8 mouse cellular contexts compared by ENCODE assay signal in genomic region chr17:87459750-87460668, GRCm38 (mm10). TPM values are rescaled to one million over a fixed set of nuclear protein-coding genes. Genes with fewer than 3 reads are reported as not detected.
DNase-seq lines count a peak whose midpoint lies in the region; ATAC-seq lines count a peak whose summit lies in the region.

No protein-coding gene starts in this region.

- 22% methylated on average over 14 of the region's 14 CpGs for WGBS in forebrain, embryonic 14.5 days
- 15% methylated on average over 14 of the region's 14 CpGs for WGBS in hindbrain, embryonic 16.5 days
- 15% methylated on average over 14 of the region's 14 CpGs for WGBS in liver, embryonic 15.5 days (ENCODE audit: insufficient replicate concordance)

- no peak overlapping the region for H3K4me3 ChIP-seq in forebrain, embryonic 14.5 days (ENCODE audit: low read depth, low read length)
- H3K4me3 ChIP-seq in hindbrain, embryonic 16.5 days (ENCODE audit: low read length) = no peak overlapping the region
- H3K4me3 ChIP-seq in liver, embryonic 15.5 days (replicated peaks) = 0 out of 2 replicates have a peak overlapping the region, but pooled peaks have one; percentile 0

- peaks cover 28% of the 10 kb centered on the region for H3K4me1 ChIP-seq in forebrain, embryonic 14.5 days (ENCODE audit: control insufficient read depth, insufficient read depth, low read length)
- H3K4me1 ChIP-seq in hindbrain, embryonic 16.5 days (ENCODE audit: control insufficient read depth, insufficient read depth, low read depth, low read length) = peaks cover 34% of the 10 kb centered on the region
- H3K4me1 ChIP-seq in liver, embryonic 15.5 days (replicated peaks) = peaks cover 21% of the 10 kb centered on the region

- H3K27me3 ChIP-seq in forebrain, embryonic 14.5 days (replicated peaks; ENCODE audit: control insufficient read depth, insufficient read depth, low read length) = no peaks in the 10 kb centered on the region
- no peaks in the 10 kb centered on the region for H3K27me3 ChIP-seq in hindbrain, embryonic 16.5 days (replicated peaks; ENCODE audit: control insufficient read depth, insufficient read depth, low read length)
- H3K27me3 ChIP-seq in liver, embryonic 15.5 days = peaks cover 22% of the 10 kb centered on the region; the same call in 1 of the 2 replicates

- H3K36me3 ChIP-seq in forebrain, embryonic 14.5 days (ENCODE audit: control insufficient read depth, insufficient read depth, low read length) = no peaks in the 10 kb centered on the region
- H3K36me3 ChIP-seq in hindbrain, embryonic 16.5 days (ENCODE audit: control insufficient read depth, insufficient read depth, low read length) = no peaks in the 10 kb centered on the region
- no peaks in the 10 kb centered on the region for H3K36me3 ChIP-seq in liver, embryonic 15.5 days (replicated peaks)

- no peaks in the 10 kb centered on the region for H3K9me3 ChIP-seq in forebrain, embryonic 14.5 days (replicated peaks; ENCODE audit: control insufficient read depth, low read length)
- H3K9me3 ChIP-seq in hindbrain, embryonic 16.5 days (ENCODE audit: control insufficient read depth, low read length) = no peaks in the 10 kb centered on the region
- H3K9me3 ChIP-seq in liver, embryonic 15.5 days (replicated peaks) = no peaks in the 10 kb centered on the region

- peak overlapping the region; percentile 31 for H3K4me2 ChIP-seq in forebrain, embryonic 14.5 days (ENCODE audit: low read length)
- H3K4me2 ChIP-seq in hindbrain, embryonic 16.5 days (ENCODE audit: low read length) = peak overlapping the region; percentile 39
- peak overlapping the region; percentile 49 for H3K4me2 ChIP-seq in liver, embryonic 15.5 days

- H3K9ac ChIP-seq in forebrain, embryonic 14.5 days (ENCODE audit: low read length) = peak overlapping the region; percentile 29; the same call in 1 of the 2 replicates
- peak overlapping the region; percentile 39; the same call in 1 of the 2 replicates for H3K9ac ChIP-seq in hindbrain, embryonic 16.5 days (ENCODE audit: low read depth, low read length)
- H3K9ac ChIP-seq in liver, embryonic 15.5 days = no peak overlapping the region

- H3K27ac ChIP-seq in forebrain, embryonic 14.5 days (ENCODE audit: low read depth, low read length) = peak overlapping the region; percentile 15; the same call in 1 of the 2 replicates
- H3K27ac ChIP-seq in hindbrain, embryonic 16.5 days (ENCODE audit: low read depth, low read length) = peak overlapping the region; percentile 42; the same call in 1 of the 2 replicates
- H3K27ac ChIP-seq in liver, embryonic 15.5 days (replicated peaks) = peak overlapping the region; percentile 38; the same call in 1 of the 2 replicates

- DNase-seq in cerebellum, postnatal 36 days = no peak
- peak; percentile 63 for DNase-seq in NIH3T3 (ENCODE audit: low read depth)
- DNase-seq in forebrain, embryonic 14.5 days (ENCODE audit: low spot score) = peak; percentile 50
- peak; percentile 79 for DNase-seq in right cerebral cortex, adult 18-20 months
- no peak for DNase-seq in ovary, postnatal 14 days (ENCODE audit: low spot score)

- ATAC-seq in cerebellum, adult (ENCODE audit: insufficient number of reproducible peaks, low FRiP score, low TSS enrichment) = peak; percentile 39; the same call in 1 of the 2 replicates
- ATAC-seq in forebrain, embryonic 14.5 days = peak; percentile 27
- peak; percentile 66 for ATAC-seq in hindbrain, embryonic 16.5 days
- ATAC-seq in liver, embryonic 15.5 days (ENCODE audit: insufficient read depth) = peak; percentile 29

RNA-seq across cellular contexts. Expression of gene Calm2, which starts 13.3 kb away (rescaled TPM):
- polyA plus RNA-seq in forebrain, embryonic 14.5 days (2014; fragmentation: Nextera tagmentation; extraction: Ambion mirVana) = 2,068 and 2,124 TPM in 2 replicates
- polyA plus RNA-seq in hindbrain, embryonic 16.5 days (2015; fragmentation: Nextera tagmentation; extraction: Ambion mirVana) = 2,782 and 3,155 TPM in 2 replicates
- polyA plus RNA-seq in liver, embryonic 15.5 days (2015; fragmentation: Nextera tagmentation; extraction: Ambion mirVana) = 306 and 329 TPM in 2 replicates

RNA-seq across cellular contexts. Expression of gene Stpg4, which starts 32.5 kb away (rescaled TPM):
- not detected in 2 replicates for polyA plus RNA-seq in forebrain, embryonic 14.5 days (2014; fragmentation: Nextera tagmentation; extraction: Ambion mirVana)
- polyA plus RNA-seq in hindbrain, embryonic 16.5 days (2015; fragmentation: Nextera tagmentation; extraction: Ambion mirVana) = 0.19 TPM in 1 of 2 replicates, not detected in the other
- not detected in 2 replicates for polyA plus RNA-seq in liver, embryonic 15.5 days (2015; fragmentation: Nextera tagmentation; extraction: Ambion mirVana)

Comparison
In these comparisons a context has a peak if more than half of its experiments do, and no peak if none do; other contexts are left out.
1. DNase-seq: peak in NIH3T3 (single experiment), forebrain, embryonic 14.5 days (single experiment) and right cerebral cortex, adult 18-20 months (single experiment); none in cerebellum, postnatal 36 days (0 of 2) and ovary, postnatal 14 days (single experiment).
2. Peak in every context shown above with its lines, with median percentiles within 50 percentile points of each other: ATAC-seq, H3K27ac ChIP-seq and H3K4me2 ChIP-seq.